Mouse (Mus musculus): ENCODE data around the gene Phf21b. TPM values are rescaled to one million over a fixed set of nuclear protein-coding genes. Genes with fewer than 3 reads are reported as not detected.

Phf21b gene
- total and polyA plus RNA-seq, 3 experiments = 1.3 to 5.3 (median 2.2) TPM

DNA sequence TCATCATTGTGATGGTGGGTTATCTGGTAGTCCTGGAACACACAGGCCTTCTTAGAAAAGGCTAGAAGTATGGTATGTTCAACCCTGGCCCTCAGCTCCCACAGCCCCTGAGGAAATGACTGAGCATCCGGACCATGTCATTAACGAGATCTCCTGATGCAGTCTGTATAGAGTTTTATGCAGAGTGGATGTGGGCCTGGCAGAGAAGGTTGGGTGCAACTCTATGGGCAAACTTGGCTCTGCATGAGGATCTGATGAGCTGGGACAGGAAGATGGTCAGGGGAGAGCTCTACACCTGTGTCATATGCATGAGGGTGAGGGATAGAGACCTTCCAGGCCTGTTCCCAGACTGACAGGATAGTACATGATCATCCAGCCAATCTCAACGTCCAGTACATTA is 16.0 kb upstream of the Phf21b start:
- Histone ChIP-seq H3K27ac (ENCODE audit: insufficient read depth, low read depth) (no peak overlapping the region), H3K4me1 (ENCODE audit: control insufficient read depth in 1 of 2, insufficient read depth in 2 of 2) (no peaks in the 10 kb centered on the region), H3K79me2 (replicated peaks; ENCODE audit: control insufficient read depth, extremely low read depth, insufficient read depth, poor library complexity, severe bottlenecking) (no peaks in the 10 kb centered on the region), H3K27me3 (replicated peaks) (peaks cover 11% of the 10 kb centered on the region), H3K4me3 (replicated peaks in 1 of 3; ENCODE audit: low read depth in 2 of 3, low read length in 2 of 3, poor library complexity in 1 of 3) (no peak overlapping the region), H3K9me3 (replicated peaks; ENCODE audit: low read length) (peaks cover 5% of the 10 kb centered on the region), H3K9ac (ENCODE audit: insufficient read depth, low read depth) (no peak overlapping the region), H3K36me3 (replicated peaks in 1 of 2; ENCODE audit: control insufficient read depth in 1 of 2, insufficient read depth in 1 of 2, low read length in 1 of 2) (no peaks in the 10 kb centered on the region), H3K4me2 (ENCODE audit: insufficient read depth, low read depth, poor library complexity, severe bottlenecking) (no peak overlapping the region)
- in situ Hi-C loops (cut with MboI; ENCODE audit: low pct_ligation_motif_present, low pct_unique_long_range_greater_than_20kb, low sequenced_read_pairs) = no loop called here
- no peak for DNase-seq (ENCODE audit: extremely low read depth)
- no peak for TF ChIP-seq KAT2A (IDR thresholded peaks at IDR 0.05; ENCODE audit: insufficient replicate concordance, low read length)
- no peak for TF ChIP-seq MEF2A (IDR thresholded peaks at IDR 0.05; ENCODE audit: borderline replicate concordance, low read depth, low read length)
- no peak for TF ChIP-seq BHLHE40 (IDR thresholded peaks at IDR 0.05; ENCODE audit: low read depth, low read length)
- no peak for TF ChIP-seq UBTF (IDR thresholded peaks at IDR 0.05; ENCODE audit: low read depth, low read length)
- no peak for TF ChIP-seq RCOR1 (conservative IDR thresholded peaks at IDR 0.05; ENCODE audit: low read depth, low read length)
- TF ChIP-seq ZKSCAN1 (IDR thresholded peaks at IDR 0.05; ENCODE audit: borderline replicate concordance, low read depth, low read length) = no peak
- no peak for TF ChIP-seq POLR2A (IDR thresholded peaks at IDR 0.05; ENCODE audit: low read depth, low read length)
- TF ChIP-seq SIN3A (IDR thresholded peaks at IDR 0.05; ENCODE audit: low read length) = no peak
- TF ChIP-seq ZNF384 (IDR thresholded peaks at IDR 0.05; ENCODE audit: low read depth, low read length) = no peak
- TF ChIP-seq CHD2 (IDR thresholded peaks at IDR 0.05; ENCODE audit: low read length) = no peak
- dilution Hi-C loops (cut with MboI; ENCODE audit: extremely low pct_ligation_motif_present, extremely low pct_unique_long_range_greater_than_20kb, low sequenced_read_pairs) = no loop called here

DNA sequence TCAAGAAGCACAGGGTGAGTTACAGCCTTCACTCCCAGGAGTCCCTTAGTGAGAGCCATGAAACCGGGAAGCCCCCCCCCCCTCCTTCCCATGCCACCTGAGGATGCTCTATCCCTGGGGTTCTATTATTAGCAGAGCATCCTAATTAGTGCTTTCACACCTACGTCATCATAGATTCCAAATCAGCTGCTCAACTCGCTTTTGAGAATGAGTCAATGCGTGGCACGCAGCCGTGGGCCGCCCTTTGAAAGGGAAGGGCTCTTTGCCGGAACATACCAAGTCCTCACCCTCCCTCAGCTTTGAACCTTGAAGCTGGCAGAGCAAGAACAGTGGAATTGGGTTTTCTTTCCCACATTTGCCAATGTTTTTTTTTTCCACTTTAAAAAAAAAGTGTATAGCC is 6.1 kb upstream of the Phf21b start:
- in situ Hi-C loops (cut with MboI; ENCODE audit: low pct_ligation_motif_present, low pct_unique_long_range_greater_than_20kb, low sequenced_read_pairs) = no loop called here
- no peak overlapping the region for H3K4me3 ChIP-seq (replicated peaks in 1 of 3; ENCODE audit: low read depth in 2 of 3, low read length in 2 of 3, poor library complexity in 1 of 3)
- DNase-seq (ENCODE audit: extremely low read depth) = no peak
- peaks cover 6% of the 10 kb centered on the region for H3K9me3 ChIP-seq (replicated peaks; ENCODE audit: low read length)
- H3K9ac ChIP-seq (ENCODE audit: insufficient read depth, low read depth) = no peak overlapping the region
- H3K27ac ChIP-seq (ENCODE audit: insufficient read depth, low read depth) = no peak overlapping the region
- H3K36me3 ChIP-seq (replicated peaks in 1 of 2; ENCODE audit: control insufficient read depth in 1 of 2, insufficient read depth in 1 of 2, low read length in 1 of 2) = no peaks in the 10 kb centered on the region
- H3K4me2 ChIP-seq (ENCODE audit: insufficient read depth, low read depth, poor library complexity, severe bottlenecking) = no peak overlapping the region
- peaks cover 0 to 9% of the 10 kb centered on the region in 2 experiments; a peak in 2 of 4 replicates for H3K4me1 ChIP-seq (ENCODE audit: control insufficient read depth in 1 of 2, insufficient read depth in 2 of 2)
- TF ChIP-seq KAT2A (IDR thresholded peaks at IDR 0.05; ENCODE audit: insufficient replicate concordance, low read length) = no peak
- no peaks in the 10 kb centered on the region for H3K79me2 ChIP-seq (replicated peaks; ENCODE audit: control insufficient read depth, extremely low read depth, insufficient read depth, poor library complexity, severe bottlenecking)
- dilution Hi-C loops (cut with MboI; ENCODE audit: extremely low pct_ligation_motif_present, extremely low pct_unique_long_range_greater_than_20kb, low sequenced_read_pairs) = no loop called here
- H3K27me3 ChIP-seq (replicated peaks) = peaks cover 26% of the 10 kb centered on the region

DNA sequence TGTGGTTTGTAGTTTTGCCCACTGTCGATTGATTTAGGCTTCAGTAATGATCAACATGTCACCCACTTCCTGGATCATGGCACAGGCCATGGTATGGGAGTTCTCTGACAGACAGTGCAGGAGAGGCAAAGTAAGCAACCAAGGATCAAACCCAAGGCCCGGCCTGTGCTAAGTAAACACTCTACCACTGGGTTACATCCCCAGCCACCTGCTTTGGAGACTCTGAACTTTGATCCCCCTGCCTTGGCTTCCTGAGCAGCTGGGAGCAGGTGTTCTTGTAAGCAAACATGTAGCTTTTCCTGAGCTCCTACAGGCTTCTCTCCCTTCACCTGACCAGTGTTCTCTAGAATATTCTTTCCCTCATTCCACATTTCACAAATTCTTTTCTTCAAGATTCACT is 1.8 kb upstream of the Phf21b start:
- no peak for TF ChIP-seq NRF1 (IDR thresholded peaks at IDR 0.05; ENCODE audit: low read depth, low read length)
- no peak for TF ChIP-seq MYC (IDR thresholded peaks at IDR 0.05; ENCODE audit: low read depth, low read length)
- TF ChIP-seq POLR2AphosphoS2 (IDR thresholded peaks at IDR 0.05; ENCODE audit: low read depth, low read length) = no peak
- TF ChIP-seq ZC3H11A (IDR thresholded peaks at IDR 0.05; ENCODE audit: low read depth, low read length) = no peak
- Histone ChIP-seq H3K36me3 (replicated peaks in 1 of 2; ENCODE audit: control insufficient read depth in 1 of 2, insufficient read depth in 1 of 2, low read length in 1 of 2) (peaks cover 0 to 8% of the 10 kb centered on the region in 2 experiments), H3K79me2 (replicated peaks; ENCODE audit: control insufficient read depth, extremely low read depth, insufficient read depth, poor library complexity, severe bottlenecking) (no peaks in the 10 kb centered on the region), H3K4me2 (ENCODE audit: insufficient read depth, low read depth, poor library complexity, severe bottlenecking) (no peak overlapping the region), H3K27me3 (replicated peaks) (peaks cover 18% of the 10 kb centered on the region), H3K27ac (ENCODE audit: insufficient read depth, low read depth) (no peak overlapping the region), H3K9ac (ENCODE audit: insufficient read depth, low read depth) (no peak overlapping the region), H3K9me3 (replicated peaks; ENCODE audit: low read length) (peaks cover 3% of the 10 kb centered on the region), H3K4me1 (ENCODE audit: control insufficient read depth in 1 of 2, insufficient read depth in 2 of 2) (peaks cover 4 to 13% of the 10 kb centered on the region in 2 experiments; a peak in 3 of 4 replicates), H3K4me3 (replicated peaks in 1 of 3; ENCODE audit: low read depth in 2 of 3, low read length in 2 of 3, poor library complexity in 1 of 3) (no peak overlapping the region)
- dilution Hi-C loops (cut with MboI; ENCODE audit: extremely low pct_ligation_motif_present, extremely low pct_unique_long_range_greater_than_20kb, low sequenced_read_pairs) (no loop called here), in situ Hi-C loops (cut with MboI; ENCODE audit: low pct_ligation_motif_present, low pct_unique_long_range_greater_than_20kb, low sequenced_read_pairs) (no loop called here)
- no peak for DNase-seq (ENCODE audit: extremely low read depth)
